Mouse (Mus musculus): ENCODE results near the gene Tmem161b. TPM values are rescaled to one million over a fixed set of nuclear protein-coding genes. Genes with fewer than 3 reads are reported as not detected.
"Not testable (repeated sequence)": the region's sequence is repeated elsewhere in the genome, so short reads cannot be mapped to it uniquely, and the experiment has no call there.

The Tmem161b gene
- total RNA-seq (2021): 19.9 and 25.0 TPM in 2 replicates
- long read RNA-seq, experiment 1, transcript Tmem161b-201 (12 exons, 2,857 nt): major isoform, 13 of 19 reads
- long read RNA-seq, experiment 1, partial matches to known transcripts: 0 of 19 reads
- long read RNA-seq, experiment 1, other reads (novel, unspliced or antisense): 5 of 19 reads
- long read RNA-seq, experiment 2, transcript Tmem161b-201 (12 exons, 2,857 nt): major isoform, 5 of 8 reads
- long read RNA-seq, experiment 2, partial matches to known transcripts: 0 of 8 reads
- long read RNA-seq, experiment 2, other reads (novel, unspliced or antisense): 1 of 8 reads

- DNase-seq: peak; percentile 95
These were observed at the start of gene Tmem161b for GRCm38 (mm10) chr13:84221820-84222681. Gene Tmem161b (plus strand): TSS chr13:84222296.

DNA sequence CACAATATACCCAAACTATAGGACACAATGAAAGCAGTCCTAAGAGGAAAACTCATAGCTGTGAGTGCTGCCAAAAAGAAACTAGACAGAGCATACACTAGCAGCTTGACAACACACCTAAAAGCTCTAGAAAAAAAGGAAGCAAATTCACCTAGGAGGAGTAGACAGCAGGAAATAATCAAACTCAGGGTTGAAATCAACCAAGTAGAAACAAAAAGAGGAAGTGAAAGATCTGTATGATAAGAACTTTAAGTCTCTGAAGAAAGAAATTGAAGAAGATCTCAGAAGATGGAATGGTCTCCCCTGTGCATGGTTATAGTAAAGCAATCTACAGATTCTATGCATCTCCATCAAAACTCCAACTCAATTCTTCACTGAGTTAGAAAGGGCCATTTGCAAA lies 36.3 kb upstream of the Tmem161b start:
- DNase-seq: not testable (repeated sequence)

DNA sequence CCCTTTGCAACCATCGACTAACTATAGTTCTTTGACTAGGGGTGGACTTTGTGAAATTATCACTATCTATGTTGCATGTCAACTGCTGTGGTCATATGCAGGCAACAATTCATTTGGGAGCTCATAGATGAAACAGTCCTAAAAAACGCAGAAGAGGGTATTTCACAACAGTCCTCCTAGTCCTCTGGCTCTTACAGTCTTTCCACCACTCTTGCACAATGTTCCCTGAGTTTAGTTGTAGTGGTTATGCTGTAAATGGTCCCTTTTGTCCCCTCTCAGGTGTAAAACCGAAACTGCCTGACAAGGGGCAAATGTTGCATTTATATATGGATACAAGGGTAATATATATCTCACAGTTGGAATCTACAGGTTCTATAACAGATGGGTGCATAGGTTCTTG lies 29.4 kb upstream of the Tmem161b start:
- DNase-seq: no peak

DNA sequence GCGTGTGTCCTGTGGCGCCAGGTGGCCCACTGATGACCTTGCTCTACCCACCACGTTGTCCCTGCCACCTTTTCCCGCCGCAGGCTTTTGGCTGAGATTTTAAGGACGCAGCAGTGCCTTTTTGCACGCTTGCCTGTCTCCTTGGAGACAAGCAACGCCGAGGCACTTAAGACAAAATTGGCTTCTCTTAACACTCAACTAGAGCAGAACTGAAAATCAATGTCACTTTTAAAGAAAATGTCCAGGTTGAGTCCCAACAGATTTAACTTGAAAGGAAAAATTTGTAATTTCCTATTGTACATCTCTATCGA lies 541 bp downstream of the Tmem161b start:
- DNase-seq: no peak

DNA sequence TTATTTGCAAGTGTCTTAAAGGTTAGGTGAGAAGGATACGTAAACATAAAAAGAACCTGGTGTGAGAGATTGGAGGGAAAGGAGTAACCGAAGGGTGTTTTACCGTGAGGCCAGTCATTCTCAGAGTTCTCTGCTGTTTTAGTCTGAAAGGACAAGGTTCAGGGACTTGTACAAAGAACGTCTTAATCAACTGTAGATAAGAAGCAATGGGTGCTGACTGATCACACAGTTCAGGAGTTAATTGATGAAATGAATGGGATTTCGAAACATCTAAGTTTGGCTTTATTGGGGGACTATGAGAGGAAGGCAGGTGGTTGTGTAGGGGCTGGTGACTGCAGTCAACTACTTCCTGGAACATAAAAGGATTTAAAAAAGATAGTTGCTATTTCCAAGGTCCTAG lies 922 bp downstream of the Tmem161b start:
- no peak for DNase-seq

DNA sequence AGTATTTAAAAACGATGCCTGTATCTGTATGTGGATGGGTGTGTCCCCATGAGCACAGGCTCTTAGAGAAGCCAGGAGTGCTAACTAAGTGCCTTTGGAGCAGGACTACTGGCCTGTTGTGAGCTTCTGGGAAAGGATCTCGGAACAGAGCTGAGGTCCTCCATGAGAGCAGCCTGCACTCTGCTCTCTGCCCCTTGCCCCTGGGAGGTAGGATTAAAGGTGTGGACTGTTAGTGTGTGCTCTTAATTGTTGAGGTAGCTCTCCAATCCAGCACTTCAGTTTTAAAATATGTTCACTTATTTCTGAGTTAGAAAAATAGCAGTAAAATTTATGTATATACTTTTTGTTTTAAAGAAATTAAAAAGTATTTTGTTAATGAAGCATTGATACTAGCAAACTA lies 11.9 kb downstream of the Tmem161b start:
- DNase-seq: no peak

DNA sequence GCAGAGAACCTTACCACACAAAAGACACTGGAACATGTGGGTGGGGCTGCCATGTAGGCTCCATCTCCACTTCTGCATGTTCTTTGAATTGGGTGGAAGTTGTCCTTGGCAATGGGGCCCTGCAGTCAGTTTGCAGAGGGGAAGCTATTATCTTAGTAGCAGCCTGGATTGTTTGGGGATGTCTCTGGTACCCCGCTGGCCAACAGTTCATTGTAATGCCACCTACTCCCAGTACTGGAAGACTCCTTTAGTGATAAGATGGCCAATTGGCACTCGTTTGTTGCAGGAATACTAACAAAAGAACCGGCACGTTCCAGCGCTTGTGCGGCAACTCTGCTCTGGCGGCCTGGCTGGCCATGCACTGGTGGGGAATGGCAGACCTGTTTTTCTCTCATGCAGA lies 14.7 kb downstream of the Tmem161b start:
- no peak for DNase-seq

GRCm38 (mm10) chr13:84238184-84238583 lies 16.1 kb downstream of the Tmem161b start:
- no peak for DNase-seq

- DNase-seq: no peak
These were observed 26.0 kb downstream of the Tmem161b start for GRCm38 (mm10) chr13:84248065-84248464.

- DNase-seq: no peak
These were observed 29.2 kb downstream of the Tmem161b start for GRCm38 (mm10) chr13:84251295-84251694.

- DNase-seq: no peak
These were observed 33.0 kb downstream of the Tmem161b start for GRCm38 (mm10) chr13:84255047-84255446.

GRCm38 (mm10) chr13:84264418-84264817 lies 42.3 kb downstream of the Tmem161b start:
- not testable (repeated sequence) for DNase-seq

GRCm38 (mm10) chr13:84276246-84276645 lies 54.1 kb downstream of the Tmem161b start:
- DNase-seq: no peak

DNA sequence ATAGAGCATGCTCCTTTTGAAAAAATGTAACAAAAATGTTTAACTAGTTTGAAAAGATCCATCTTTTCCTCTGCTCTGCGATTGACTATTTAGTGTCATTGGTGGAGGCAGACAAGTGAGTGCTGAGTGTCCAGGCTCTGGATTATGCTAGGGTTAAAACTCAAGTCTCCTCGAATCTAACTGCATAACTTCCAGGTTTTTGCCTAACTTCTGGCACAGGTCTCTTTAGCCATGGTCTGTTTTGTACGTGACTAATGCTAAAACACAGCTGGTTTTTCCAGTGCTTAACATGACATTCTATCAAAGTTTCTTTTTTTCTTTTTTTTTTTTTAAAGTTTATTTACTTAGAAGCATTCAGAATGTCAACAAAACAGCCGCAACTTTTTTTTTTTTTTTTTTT lies 58.3 kb downstream of the Tmem161b start:
- DNase-seq: no peak

GRCm38 (mm10) chr13:84282966-84283365 lies 60.9 kb downstream of the Tmem161b start:
- DNase-seq: no peak

GRCm38 (mm10) chr13:84284764-84285558 lies 62.9 kb downstream of the Tmem161b start:
- DNase-seq: no peak

DNA sequence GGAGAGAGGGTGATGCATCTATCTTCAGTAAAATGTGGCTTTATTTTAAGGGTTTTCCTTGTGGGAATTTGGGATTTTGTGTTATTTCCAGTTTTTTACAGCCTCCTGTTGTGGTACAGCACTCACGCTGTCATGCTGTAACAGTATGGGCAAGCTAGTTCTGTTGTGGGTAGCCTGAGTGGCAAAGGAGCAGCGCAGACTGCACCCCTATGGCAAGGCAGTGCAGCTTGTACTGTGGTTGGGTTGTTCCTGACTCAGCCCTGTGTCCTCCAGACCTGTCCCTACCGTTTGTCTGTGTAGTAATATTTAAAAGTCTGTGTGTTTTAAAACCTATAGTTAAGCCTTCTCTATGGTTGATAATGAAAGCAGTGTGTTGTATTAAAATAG lies 63.5 kb downstream of the Tmem161b start:
- DNase-seq: no peak

GRCm38 (mm10) chr13:84299445-84300053 lies 77.5 kb downstream of the Tmem161b start:
- DNase-seq: no peak

- DNase-seq: no peak
These were observed 121.2 kb downstream of the Tmem161b start for GRCm38 (mm10) chr13:84343272-84343671.

GRCm38 (mm10) chr13:84343691-84344495 lies 121.8 kb downstream of the Tmem161b start:
- no peak for DNase-seq

- no peak for DNase-seq
These were observed 122.6 kb downstream of the Tmem161b start for GRCm38 (mm10) chr13:84344711-84345110.

- no peak for DNase-seq
These were observed 123.0 kb downstream of the Tmem161b start for GRCm38 (mm10) chr13:84345114-84345513.

Measured in adrenal gland, postnatal 14 days (tissue).